ENCODE assay signal across 15 mouse cellular contexts in the genomic region with DNA sequence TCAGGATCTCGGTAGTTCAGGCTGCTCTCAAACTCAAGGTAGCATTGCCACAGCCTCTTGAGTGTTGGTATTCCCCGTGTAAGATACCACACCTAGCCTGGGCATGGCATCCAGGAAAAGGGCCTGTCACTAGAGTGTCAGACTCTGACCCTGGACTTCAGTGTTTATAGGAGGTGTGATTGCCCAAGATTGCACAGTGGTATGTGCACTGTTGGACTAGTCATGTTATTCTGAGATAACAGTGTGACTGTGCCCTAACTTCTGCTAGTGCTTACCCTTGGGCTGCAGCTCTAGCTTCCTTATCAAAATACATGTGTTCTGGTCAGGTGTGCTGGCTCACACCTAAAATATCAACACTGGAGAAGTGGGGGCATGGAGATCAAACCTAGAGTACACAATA. TPM values are rescaled to one million over a fixed set of nuclear protein-coding genes. Genes with fewer than 3 reads are reported as not detected.
DNase-seq lines count a peak whose midpoint lies in the region; ATAC-seq and TF ChIP-seq lines count a peak whose summit lies in the region.
"Had no signal": no experiment of that assay in that cellular context is flagged by ENCODE, and none has a peak within 500 bp of the region (broad histone marks: within the 10 kb centered on the region; RNA-seq: fewer than 3 reads in every experiment).

No protein-coding gene starts in this region.

- H3K4me1 ChIP-seq in liver, adult 2 months (ENCODE audit: control insufficient read depth, insufficient read depth, low read length): peaks cover 9% of the 10 kb centered on the region
- H3K4me1 ChIP-seq in intestine, postnatal 0 days (replicated peaks; ENCODE audit: control insufficient read depth, insufficient read depth, low read length): peaks cover 7% of the 10 kb centered on the region; the same call in 1 of the 2 replicates
- peaks cover 53% of the 10 kb centered on the region for H3K4me1 ChIP-seq in liver, embryonic 15.5 days (replicated peaks)
- no peaks in the 10 kb centered on the region for H3K4me1 ChIP-seq in stomach, postnatal 0 days (replicated peaks; ENCODE audit: control insufficient read depth, insufficient read depth)

- no peaks in the 10 kb centered on the region for H3K9me3 ChIP-seq in intestine, postnatal 0 days (ENCODE audit: control insufficient read depth)
- no peaks in the 10 kb centered on the region for H3K9me3 ChIP-seq in liver, embryonic 15.5 days (replicated peaks)
- H3K9me3 ChIP-seq in stomach, postnatal 0 days (ENCODE audit: control insufficient read depth, low read length): no peaks in the 10 kb centered on the region
- H3K9me3 ChIP-seq: limb, embryonic 12.5 days had no signal

- no peak overlapping the region for H3K4me3 ChIP-seq in liver, adult 2 months (ENCODE audit: insufficient read depth, low read depth, low read length)
- no peak overlapping the region for H3K4me3 ChIP-seq in intestine, postnatal 0 days (ENCODE audit: low read depth, low read length)
- H3K4me3 ChIP-seq in liver, embryonic 15.5 days (replicated peaks): no peak overlapping the region
- no peak overlapping the region for H3K4me3 ChIP-seq in stomach, postnatal 0 days (ENCODE audit: low read depth, low read length)
- H3K4me3 ChIP-seq: limb, embryonic 12.5 days had no signal

- WGBS in liver, adult 2 months: 34% methylated on average over 2 of the region's 2 CpGs
- WGBS in intestine, postnatal 0 days: 43% methylated on average over 2 of the region's 2 CpGs
- 48% methylated on average over 2 of the region's 2 CpGs for WGBS in liver, embryonic 15.5 days (ENCODE audit: insufficient replicate concordance)
- 63% methylated on average over 2 of the region's 2 CpGs for WGBS in stomach, postnatal 0 days

- DNase-seq in liver, adult 2 months (ENCODE audit: extremely low read depth, low read depth, low spot score): peak; percentile 92
- DNase-seq in liver: no peak
- peak; percentile 65 for DNase-seq in stomach, postnatal 0 days (ENCODE audit: low spot score)
- DNase-seq in layer of hippocampus, adult 8-10 months (ENCODE audit: low spot score in 2 of 2): no peak
- no peak for DNase-seq in cerebellum, adult 9-11 months
- DNase-seq: cerebellum, adult 8-10 months; gastrocnemius, postnatal 14 days; kidney, postnatal 14 days had no signal

- peaks cover 4% of the 10 kb centered on the region; the same call in 1 of the 2 replicates for H3K36me3 ChIP-seq in liver, adult 2 months (ENCODE audit: control insufficient read depth, insufficient read depth, low read length)
- H3K36me3 ChIP-seq in intestine, postnatal 0 days (ENCODE audit: control insufficient read depth, insufficient read depth): no peaks in the 10 kb centered on the region
- no peaks in the 10 kb centered on the region for H3K36me3 ChIP-seq in liver, embryonic 15.5 days (replicated peaks)
- H3K36me3 ChIP-seq in stomach, postnatal 0 days (ENCODE audit: control insufficient read depth, insufficient read depth, low read length): peaks cover 6% of the 10 kb centered on the region; the same call in 1 of the 2 replicates

- no peak overlapping the region for H3K4me2 ChIP-seq in intestine, postnatal 0 days (replicated peaks; ENCODE audit: low read depth)
- H3K4me2 ChIP-seq in liver, embryonic 15.5 days: 0 out of 2 replicates have a peak overlapping the region, but pooled peaks have one; percentile 21
- no peak overlapping the region for H3K4me2 ChIP-seq in stomach, postnatal 0 days (replicated peaks; ENCODE audit: low read depth)
- H3K4me2 ChIP-seq: limb, embryonic 12.5 days had no signal

- ATAC-seq in intestine, postnatal 0 days: peak; percentile 92
- ATAC-seq in liver, embryonic 15.5 days (ENCODE audit: insufficient read depth): peak; percentile 68
- ATAC-seq in stomach, postnatal 0 days (ENCODE audit: low FRiP score, low TSS enrichment): peak; percentile 90
- ATAC-seq: forebrain, embryonic 16.5 days; inflammation-experienced regulatory T-cells, adult 6 months; Patski had no signal

- no peak for TF ChIP-seq EP300 in stomach, postnatal 0 days (optimal IDR thresholded peaks at IDR 0.05)

- peaks cover 26% of the 10 kb centered on the region for H3K79me2 ChIP-seq in liver, adult 2 months (ENCODE audit: control insufficient read depth, insufficient read depth, low read length)

- no peak for TF ChIP-seq CTCF in liver, adult 2 months (IDR thresholded peaks at IDR 0.05; ENCODE audit: low read depth, low read length)
- TF ChIP-seq CTCF in intestine, postnatal 0 days (IDR thresholded peaks at IDR 0.05; ENCODE audit: low read depth): no peak
- TF ChIP-seq CTCF in stomach, postnatal 0 days (IDR thresholded peaks at IDR 0.05; ENCODE audit: low read depth): no peak

- TF ChIP-seq POLR2A in liver, adult 2 months (IDR thresholded peaks at IDR 0.05; ENCODE audit: extremely low read depth, insufficient read depth, low read length): no peak

- H3K27ac ChIP-seq in liver, adult 2 months (replicated peaks; ENCODE audit: insufficient read depth, low read depth, low read length): peak overlapping the region; percentile 56
- peak overlapping the region; percentile 84 for H3K27ac ChIP-seq in intestine, postnatal 0 days (ENCODE audit: low read depth, low read length)
- peak overlapping the region; percentile 20 for H3K27ac ChIP-seq in liver, embryonic 15.5 days (replicated peaks)
- peak overlapping the region; percentile 70 for H3K27ac ChIP-seq in stomach, postnatal 0 days (replicated peaks)
- H3K27ac ChIP-seq: limb, embryonic 12.5 days had no signal

- H3K9ac ChIP-seq in liver, adult 2 months (ENCODE audit: low read depth, low read length): 0 out of 2 replicates have a peak overlapping the region, but pooled peaks have one; percentile 42
- H3K9ac ChIP-seq in intestine, postnatal 0 days (ENCODE audit: low read depth, low read length): no peak overlapping the region
- no peak overlapping the region for H3K9ac ChIP-seq in liver, embryonic 15.5 days
- H3K9ac ChIP-seq in stomach, postnatal 0 days (ENCODE audit: low read length): no peak overlapping the region
- H3K9ac ChIP-seq: limb, embryonic 12.5 days had no signal

- no peaks in the 10 kb centered on the region for H3K27me3 ChIP-seq in liver, adult 2 months (ENCODE audit: control insufficient read depth, insufficient read depth, low read length)
- H3K27me3 ChIP-seq in intestine, postnatal 0 days (replicated peaks; ENCODE audit: control insufficient read depth, insufficient read depth, low read length): no peaks in the 10 kb centered on the region
- H3K27me3 ChIP-seq in liver, embryonic 15.5 days: no peaks in the 10 kb centered on the region
- H3K27me3 ChIP-seq in stomach, postnatal 0 days (ENCODE audit: control insufficient read depth, insufficient read depth, low read length): no peaks in the 10 kb centered on the region
- H3K27me3 ChIP-seq: CH12.LX; limb, embryonic 12.5 days; Patski had no signal

RNA-seq across cellular contexts. Expression of a gene that starts 8.7 kb away (rescaled TPM):
- 10.2 and 10.9 TPM in 2 replicates for total RNA-seq in liver, adult 2 months (2014; rRNA removed)
- polyA plus RNA-seq in liver, adult 2 months (2012; rRNA removed): 7.3 and 7.5 TPM in 2 replicates
- 27.3 and 28.2 TPM in 2 replicates for polyA plus RNA-seq in intestine, postnatal 0 days (2015; fragmentation: Nextera tagmentation; extraction: Ambion mirVana)
- polyA plus RNA-seq in liver, embryonic 15.5 days (2015; fragmentation: Nextera tagmentation; extraction: Ambion mirVana): 4.6 TPM in 2 replicates
- 28.5 and 31.3 TPM in 2 replicates for polyA plus RNA-seq in stomach, postnatal 0 days (2015; fragmentation: Nextera tagmentation; extraction: Ambion mirVana)
- 10 to 100 TPM; 18.6 to 20.7 (median 19.9) TPM for total RNA-seq in layer of hippocampus, adult 8-10 months (2022)

RNA-seq across cellular contexts. Expression of a gene that starts 8.8 kb away (rescaled TPM):
- 80.5 and 99.3 TPM in 2 replicates for total RNA-seq in liver, adult 2 months (2014; rRNA removed)
- polyA plus RNA-seq in liver, adult 2 months (2012; rRNA removed): 83.4 and 107 TPM in 2 replicates
- 37.7 and 40.2 TPM in 2 replicates for polyA plus RNA-seq in intestine, postnatal 0 days (2015; fragmentation: Nextera tagmentation; extraction: Ambion mirVana)
- 74.2 and 81.2 TPM in 2 replicates for polyA plus RNA-seq in liver, embryonic 15.5 days (2015; fragmentation: Nextera tagmentation; extraction: Ambion mirVana)
- polyA plus RNA-seq in stomach, postnatal 0 days (2015; fragmentation: Nextera tagmentation; extraction: Ambion mirVana): 41.0 and 44.5 TPM in 2 replicates
- total RNA-seq in layer of hippocampus, adult 8-10 months (2022): 100 to 1,000 TPM in 1 of 4 experiments, 10 to 100 TPM in 3; 89.9 to 102 (median 97.3) TPM

Comparison
In these comparisons a context has a peak if more than half of its experiments do, and no peak if none do; other contexts are left out.
1. DNase-seq: peak in liver, adult 2 months (single experiment) and stomach, postnatal 0 days (single experiment); none in liver (single experiment), layer of hippocampus, adult 8-10 months (0 of 2) and cerebellum, adult 9-11 months (single experiment).
2. H3K27ac ChIP-seq: peak in every context shown above with its lines; median percentile 84 in intestine, postnatal 0 days; 70 in stomach, postnatal 0 days; 56 in liver, adult 2 months; 20 in liver, embryonic 15.5 days.
3. Peak in every context shown above with its lines, with median percentiles within 50 percentile points of each other: ATAC-seq.